Mouse (Mus musculus) adrenal gland, postnatal 36 days (tissue): ENCODE measurements around the gene Hoxd9. TPM values are rescaled to one million over a fixed set of nuclear protein-coding genes. Genes with fewer than 3 reads are reported as not detected.

Experiments used
- DNase-seq, 2 experiments: peaks; one replicate each; pipeline ENCODE4 v3.0.0; 2021; ENCODE audit warnings: mixed read lengths in 1 of 2
- total RNA-seq, 2 experiments: library from RNA; stranded (reverse); gene quantifications; 2 replicates each; pipeline ENCODE4 v1.2.3; 2021

Gene Hoxd9
- total RNA-seq, 2 experiments from 2014 or later: 3.8 to 4.1 TPM

DNA sequence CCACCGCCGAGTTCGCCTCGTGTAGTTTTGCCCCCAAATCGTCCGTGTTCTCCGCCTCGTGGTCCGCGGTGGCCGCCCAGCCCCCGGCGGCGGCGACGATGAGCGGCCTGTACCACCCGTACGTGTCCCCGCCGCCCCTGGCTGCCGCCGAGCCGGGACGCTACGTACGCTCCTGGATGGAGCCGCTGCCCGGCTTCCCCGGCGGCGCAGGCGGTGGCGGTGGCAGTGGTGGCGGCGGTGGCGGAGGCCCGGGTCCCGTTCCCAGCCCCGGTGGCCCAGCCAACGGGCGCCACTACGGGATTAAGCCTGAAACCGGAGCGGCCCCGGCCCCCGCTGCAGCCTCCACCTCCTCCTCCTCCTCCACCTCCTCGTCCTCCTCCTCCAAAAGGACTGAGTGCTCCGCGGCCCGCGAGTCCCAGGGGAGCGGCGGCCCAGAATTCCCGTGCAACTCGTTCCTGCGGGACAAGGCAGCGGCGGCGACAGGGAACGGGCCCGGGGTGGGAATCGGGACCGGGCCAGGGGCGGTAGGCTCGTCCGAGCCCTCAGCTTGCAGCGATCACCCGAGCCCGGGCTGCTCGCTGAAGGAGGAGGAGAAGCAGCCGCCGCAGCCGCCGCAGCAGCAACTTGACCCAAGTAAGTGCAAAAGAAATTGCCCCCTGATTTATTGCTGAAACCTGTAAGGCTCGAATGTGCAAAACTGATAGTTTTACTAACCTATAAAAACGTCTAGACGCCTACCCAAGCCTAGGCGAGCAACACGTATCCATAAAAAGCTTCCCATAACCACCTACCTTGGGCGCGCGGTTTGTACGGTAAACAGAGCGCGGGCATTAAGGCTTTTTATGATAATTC lies 900 bp downstream of the Hoxd9 start:
- DNase-seq: peak; percentile 51 to 64

DNA sequence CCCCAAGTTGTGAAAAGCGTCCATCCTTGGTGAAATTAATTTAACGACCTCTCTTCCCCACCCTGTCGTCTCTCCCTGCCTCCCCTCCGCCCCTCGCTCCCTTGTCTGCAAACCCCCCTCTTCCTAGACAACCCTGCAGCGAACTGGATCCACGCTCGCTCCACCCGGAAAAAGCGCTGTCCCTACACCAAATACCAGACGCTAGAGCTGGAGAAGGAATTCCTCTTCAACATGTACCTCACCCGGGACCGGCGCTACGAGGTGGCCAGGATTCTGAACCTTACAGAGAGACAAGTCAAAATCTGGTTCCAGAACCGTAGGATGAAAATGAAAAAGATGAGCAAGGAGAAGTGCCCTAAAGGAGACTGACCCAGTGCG lies 1.5 kb downstream of the Hoxd9 start:
- DNase-seq: peak in 1 of 2 experiments; percentile 35

DNA sequence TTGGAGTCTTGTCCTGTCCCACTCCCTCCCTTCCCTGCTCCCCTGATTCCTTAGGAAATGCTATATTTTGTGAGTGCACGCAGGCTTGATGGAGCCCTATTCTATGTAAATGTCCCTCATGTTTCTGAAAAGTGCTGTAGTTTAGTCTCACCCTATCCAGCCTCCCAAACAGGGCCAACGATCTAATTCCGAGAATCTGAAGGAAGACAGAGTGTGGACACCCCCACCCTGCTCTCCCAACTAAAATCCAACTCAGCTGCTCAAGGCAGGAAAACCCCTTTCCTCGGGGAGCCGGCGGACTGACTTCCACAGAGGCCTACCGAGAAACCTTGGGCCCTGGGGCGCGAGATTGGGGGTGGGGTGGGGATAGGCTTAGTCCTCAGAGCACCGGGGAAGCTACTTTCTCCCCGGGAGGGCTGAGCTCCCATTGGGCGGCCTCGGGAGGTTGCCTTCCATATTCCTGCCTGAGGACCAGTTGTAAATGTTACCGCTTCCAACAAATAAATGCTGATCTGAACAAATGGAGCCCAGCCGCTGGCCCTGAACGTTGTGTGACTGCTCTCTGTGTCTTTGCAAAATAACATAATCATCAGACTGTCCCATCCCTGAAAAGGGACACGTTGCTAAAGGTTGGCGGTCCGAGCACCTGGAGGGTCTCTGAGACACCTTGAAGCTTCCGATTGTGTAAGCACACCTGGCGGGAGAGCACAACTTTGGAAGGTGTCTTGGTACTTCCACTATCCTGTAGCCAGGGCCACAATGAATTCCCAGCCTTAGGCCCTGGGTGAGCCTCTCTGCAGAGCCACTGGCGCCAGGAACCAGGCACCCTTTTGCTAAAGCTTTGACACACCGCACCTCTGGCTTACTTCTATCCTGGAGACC lies 2.4 kb downstream of the Hoxd9 start:
- DNase-seq: no peak

DNA sequence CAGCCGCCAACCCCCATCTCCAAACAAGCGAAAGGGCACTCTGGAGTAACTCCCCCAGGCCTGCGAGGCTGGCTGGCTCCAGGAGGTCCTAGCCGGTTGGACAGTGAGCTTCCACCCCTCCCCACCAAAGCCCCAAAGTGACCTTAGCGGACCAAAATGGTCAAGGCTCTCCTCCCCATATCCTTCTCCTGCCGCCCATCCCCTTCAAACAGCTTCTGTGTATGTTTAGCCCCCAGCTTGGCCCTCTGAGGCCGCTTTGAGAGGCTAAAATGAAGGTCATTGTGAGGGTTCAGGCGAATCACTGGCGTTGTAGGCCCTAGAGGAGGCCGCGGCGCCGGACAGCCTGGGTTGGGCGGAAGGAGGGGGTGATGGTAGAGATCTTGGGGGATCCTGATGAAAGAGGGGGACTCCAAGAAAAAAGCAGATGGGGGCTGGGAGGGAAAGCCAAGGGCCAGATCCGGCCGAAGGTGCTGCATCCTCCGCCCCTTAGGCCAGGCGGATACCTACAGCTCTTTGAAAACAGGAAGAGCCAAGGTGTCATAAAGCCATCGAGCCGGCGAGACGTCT lies 3.1 kb downstream of the Hoxd9 start:
- no peak for DNase-seq

DNA sequence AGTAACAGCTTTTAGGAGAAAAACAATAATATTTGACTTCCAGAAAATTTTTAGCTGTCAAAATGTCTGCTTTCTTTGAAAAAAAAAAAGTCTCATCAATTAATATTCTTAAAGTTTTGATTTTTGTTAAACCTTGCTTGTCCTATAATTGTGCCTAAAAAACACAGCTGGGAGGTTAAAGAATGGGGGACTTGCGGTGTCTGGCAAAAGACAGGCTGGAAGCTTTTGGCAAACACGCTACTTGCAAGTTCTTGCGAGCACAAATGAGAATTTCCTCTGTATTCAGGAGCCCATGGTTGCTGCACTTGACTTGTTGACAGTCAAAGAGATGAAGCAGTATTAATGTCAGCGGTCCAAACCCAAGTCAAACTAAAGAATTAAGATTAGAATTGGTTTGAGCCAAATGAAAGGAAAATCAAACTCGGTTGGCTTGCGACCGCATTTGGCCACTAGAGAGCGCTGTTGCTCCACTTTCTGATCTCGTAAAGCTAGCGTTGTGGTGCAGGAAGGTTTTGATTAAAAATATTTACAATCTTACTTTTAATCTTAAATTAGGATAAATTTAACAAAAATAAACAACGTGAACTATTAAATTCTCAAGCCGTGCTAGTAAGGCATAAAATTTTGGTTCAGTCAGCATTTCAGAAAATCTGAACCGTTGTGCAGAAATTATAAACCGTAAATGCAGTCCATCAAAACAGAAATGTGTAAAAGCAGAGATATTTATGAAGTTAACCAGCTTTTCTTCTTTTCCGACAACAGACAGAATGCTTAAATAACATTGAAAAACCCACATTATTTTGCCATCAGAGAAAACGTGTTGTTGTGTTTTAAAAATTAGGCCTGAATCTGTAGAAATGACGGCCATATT lies 4.7 kb downstream of the Hoxd9 start:
- peak; percentile 79 to 84 for DNase-seq

DNA sequence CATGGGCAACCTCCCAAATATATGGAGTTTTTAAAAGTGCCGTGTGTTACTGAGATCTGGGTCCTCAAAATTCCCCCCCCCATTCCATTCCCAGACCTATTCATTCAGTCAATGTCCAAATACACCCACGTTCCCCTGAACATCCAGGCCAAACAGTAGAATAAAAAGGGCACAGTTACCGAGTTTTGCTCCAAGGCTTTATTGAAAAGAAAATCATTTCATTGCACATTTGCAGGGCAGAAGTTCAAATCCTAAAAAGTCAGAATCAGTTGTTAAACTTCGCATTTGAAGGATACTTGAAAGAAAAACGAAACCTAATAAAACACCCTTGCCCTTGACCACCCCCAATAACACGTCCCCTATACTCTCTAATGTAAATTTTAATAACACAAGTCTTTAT lies 5.3 kb downstream of the Hoxd9 start:
- no peak for DNase-seq

DNA sequence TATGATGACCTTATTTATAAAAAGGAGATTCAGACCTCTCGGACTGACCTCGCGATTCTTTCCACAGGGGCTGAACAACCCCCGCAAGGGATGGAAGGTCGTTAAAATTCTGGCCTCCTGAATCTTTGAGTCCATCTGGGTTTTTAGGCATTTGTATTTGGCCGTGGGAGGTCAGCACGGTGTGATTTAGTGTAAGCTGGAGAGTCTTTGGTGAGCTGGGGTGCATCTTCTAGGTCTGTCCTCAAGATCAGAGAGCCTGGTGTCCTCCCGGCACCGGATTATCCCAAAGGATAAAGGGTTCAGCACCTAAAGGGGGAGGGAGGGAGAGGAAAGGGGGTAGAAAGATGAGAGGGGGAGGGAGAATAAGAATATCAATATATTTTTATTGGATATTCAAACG lies 5.8 kb downstream of the Hoxd9 start:
- DNase-seq: no peak

DNA sequence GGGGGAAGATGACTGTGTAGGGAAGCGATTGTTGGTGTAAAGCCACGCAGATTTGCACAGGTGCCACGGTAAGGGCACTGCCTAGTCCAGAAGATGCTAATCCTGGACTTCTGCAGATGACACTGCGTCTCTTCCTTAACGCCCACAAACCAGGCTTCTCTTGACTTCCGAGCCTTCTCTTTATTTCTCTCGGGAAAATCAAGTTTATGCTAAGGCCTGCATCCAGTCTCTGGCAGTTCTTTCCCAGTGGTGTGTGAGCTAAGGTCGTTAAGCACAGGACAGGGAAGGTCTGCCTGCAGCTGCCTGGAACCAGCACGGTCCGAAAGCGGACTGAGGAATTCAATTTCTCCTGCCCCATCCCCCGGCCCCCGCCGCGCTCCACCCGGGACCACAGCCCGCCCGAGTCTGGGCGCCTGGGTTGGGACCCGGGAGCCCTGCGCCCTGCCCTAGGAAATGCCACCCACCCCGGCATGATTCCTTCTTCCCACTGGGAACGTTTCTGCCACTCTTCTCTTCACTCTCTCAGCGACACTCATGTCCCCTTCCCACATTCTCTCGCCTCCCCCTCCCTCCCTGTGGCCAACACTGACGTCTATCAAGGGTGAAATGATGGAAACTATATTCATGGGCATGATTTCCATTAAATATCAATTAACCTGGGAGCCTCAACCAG lies 6.3 kb downstream of the Hoxd9 start:
- no peak for DNase-seq

DNA sequence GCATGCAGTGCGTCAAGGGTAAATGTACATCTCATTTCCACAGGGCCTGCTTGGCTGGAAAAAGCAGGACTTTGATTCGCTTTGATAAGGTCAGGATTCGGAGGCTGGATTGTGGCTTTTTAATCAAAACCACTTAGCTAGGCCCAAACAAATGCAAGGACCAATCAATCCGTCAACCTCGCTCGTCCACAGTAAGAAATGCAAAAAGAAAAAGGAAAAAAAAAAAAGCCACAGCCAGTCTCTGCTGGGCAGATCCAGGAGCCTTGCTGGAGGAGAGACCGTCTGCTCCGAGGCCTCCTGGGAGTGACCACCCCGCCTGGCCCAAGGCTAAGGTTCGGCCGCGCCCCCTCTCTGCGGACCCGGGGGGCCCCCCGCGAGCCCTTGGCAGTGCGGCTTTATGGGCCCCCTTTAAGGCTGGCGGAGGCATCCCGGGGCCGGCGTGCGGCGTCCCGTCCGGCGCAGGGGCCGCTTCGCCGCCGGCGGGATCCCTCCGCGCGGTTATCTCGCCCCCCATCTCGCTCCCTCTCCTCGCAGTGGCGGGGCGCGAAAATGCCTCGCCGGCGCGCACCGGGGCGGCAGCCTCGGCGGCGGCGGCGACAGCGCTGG lies 7.0 kb downstream of the Hoxd9 start, which contains the start of gene Hoxd8:
Gene Hoxd8, plus strand, starts transcription at position 223 of the 606 bp plus-strand sequence.
- peak; percentile 87 to 93 for DNase-seq

DNA sequence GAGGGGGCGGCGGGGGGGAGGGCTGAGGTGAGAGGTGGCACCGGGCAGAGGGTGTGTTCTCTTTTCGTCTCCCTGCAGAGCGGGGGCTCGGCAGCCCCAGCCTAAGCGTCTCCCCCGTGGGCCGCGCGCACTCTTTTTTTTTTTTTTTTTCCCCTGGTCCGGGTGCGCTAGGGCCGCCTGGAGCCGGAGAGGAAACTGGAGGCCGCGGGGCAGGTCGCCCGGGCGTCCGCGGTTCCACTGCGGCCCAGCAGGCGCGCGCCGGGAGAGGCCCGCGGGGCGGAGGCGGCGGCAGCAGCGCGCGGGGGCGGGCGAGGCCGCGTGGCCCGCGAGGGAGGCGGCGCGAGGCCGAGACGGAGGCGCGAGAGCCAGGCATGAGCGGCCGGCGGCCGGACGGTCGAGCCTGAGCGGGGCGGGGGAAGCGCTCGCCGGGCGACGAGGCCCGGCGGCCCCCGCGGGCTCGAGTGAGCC lies 7.5 kb downstream of the Hoxd9 start:
- DNase-seq: peak; percentile 67 to 70

DNA sequence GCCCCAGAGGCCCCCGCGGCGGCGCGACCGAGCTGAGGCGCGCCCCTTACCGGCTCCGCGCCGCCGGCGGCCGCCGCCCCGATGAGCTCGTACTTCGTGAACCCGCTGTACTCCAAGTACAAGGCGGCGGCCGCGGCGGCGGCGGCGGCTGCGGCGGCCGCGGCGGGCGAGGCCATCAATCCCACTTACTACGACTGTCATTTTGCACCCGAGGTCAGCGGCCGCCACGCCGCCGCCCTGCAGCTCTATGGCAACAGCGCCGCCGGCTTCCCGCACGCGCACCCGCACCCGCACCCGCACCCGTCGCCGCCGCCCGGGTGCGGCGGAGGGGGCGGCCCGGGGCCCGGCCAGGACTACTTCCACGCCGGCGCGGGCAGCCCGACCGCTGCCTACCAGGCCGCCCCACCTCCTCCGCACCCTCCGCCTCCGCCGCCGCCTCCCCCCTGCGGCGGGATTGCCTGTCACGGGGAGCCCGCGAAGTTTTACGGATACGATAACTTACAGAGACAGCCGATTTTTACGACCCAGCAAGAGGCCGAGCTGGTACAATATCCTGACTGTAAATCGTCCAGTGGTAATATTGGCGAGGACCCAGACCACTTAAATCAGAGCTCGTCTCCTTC lies 8.1 kb downstream of the Hoxd9 start:
- peak; percentile 79 to 88 for DNase-seq

DNA sequence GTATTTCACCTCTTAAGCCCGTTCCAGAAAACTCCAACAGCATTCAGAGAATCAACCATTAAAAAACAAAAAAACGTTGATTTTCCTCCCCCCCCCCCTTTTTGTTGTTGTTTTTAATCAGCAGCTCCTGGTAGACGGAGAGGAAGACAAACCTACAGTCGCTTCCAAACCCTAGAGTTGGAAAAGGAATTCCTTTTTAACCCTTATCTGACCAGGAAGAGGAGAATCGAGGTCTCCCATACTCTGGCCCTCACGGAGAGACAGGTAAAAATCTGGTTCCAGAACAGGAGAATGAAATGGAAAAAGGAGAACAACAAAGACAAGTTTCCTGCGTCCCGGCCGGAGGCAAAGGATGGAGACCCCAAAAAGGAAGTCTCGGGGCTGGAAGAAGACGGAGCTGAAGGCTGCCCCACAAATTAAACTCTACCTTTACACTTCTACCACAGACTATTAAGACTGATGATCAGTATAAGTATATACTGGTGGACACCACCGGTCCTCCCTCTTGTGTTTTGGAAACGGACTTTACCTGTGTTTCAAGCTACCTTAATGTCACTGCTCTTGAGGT lies 8.9 kb downstream of the Hoxd9 start:
- DNase-seq: no peak

DNA sequence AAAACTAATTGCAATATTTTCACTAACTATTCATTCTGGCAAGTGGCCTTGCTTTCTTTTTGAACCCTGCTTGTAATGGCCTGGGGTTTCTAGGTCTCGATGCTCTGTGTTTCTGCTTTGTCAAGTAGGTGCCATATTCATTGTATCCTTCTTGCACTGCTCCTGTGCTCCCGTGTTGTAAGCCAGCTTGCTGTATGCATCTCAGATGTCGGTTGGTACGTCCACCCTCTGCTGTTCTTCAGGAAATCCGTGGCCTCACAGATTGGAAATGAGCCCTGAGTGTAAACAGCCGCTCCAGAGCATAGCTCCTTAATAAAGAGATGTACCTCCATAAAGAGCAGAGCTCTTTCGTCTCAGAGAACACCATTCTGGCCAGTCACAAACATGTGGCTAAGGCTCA lies 10.1 kb downstream of the Hoxd9 start:
- DNase-seq: no peak

DNA sequence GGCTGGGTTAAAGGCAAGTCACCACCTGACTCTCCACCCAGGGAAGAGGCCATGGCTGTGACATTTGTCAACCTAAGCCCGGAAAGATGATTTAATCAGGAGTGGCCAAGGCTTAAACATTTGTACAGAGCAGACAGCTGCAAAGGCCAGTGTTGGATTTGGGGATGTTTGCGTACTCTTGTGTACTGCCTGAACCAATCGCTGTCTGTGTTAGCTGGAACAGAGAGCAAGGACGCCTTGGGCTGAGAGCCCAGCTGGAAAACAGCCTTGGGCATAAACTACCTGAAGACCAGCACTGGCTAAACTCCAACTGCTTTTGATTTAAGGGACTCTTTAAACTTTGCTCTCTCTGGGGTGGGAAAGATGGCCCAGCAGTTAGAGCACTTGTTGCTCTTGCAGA lies 11.1 kb downstream of the Hoxd9 start:
- DNase-seq: peak; percentile 53 to 61

DNA sequence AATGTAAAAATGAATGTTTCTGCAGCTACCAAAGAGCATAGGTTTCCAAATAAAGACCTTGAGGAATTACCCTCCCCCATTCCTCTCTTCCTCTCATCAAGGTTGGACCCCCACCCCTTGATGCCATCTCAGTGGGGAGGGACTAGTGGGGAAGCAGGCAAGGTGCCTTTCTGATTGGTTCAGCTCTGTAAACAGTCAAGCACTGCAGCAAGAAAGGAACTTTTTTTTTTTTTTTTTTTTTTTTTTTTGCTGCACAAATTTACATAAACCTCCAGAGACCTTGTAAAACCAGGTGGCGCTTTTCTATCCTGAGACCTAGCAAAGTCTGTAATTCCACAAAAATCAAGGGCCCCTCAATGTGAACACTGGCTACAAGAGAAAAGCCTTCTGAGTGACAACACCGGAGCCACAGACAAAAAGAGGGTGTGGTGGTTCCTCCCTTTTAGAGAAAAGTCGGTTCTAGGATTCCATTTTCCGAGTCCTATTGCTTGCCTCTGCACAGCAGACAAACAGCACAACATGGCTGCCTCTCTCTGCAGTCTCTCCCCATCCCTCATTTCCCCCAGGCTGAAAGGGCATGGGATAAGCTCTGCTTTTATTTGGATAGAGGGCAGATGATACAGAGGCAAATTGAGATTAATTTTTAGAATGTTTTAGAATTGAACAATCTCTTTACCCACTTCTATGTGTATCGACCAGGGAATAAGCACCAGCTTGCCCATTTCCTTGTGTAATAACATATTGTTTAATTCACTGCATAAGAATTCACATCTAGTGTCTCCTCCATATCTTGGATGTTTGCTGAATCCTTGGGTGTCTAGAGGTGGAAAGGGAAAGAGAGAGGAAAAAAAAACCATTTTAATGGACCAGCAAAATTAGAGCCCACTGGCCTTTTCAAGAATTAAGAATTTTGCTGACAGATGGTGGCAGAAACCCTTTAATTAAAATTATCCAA lies 12.2 kb downstream of the Hoxd9 start:
- no peak for DNase-seq

DNA sequence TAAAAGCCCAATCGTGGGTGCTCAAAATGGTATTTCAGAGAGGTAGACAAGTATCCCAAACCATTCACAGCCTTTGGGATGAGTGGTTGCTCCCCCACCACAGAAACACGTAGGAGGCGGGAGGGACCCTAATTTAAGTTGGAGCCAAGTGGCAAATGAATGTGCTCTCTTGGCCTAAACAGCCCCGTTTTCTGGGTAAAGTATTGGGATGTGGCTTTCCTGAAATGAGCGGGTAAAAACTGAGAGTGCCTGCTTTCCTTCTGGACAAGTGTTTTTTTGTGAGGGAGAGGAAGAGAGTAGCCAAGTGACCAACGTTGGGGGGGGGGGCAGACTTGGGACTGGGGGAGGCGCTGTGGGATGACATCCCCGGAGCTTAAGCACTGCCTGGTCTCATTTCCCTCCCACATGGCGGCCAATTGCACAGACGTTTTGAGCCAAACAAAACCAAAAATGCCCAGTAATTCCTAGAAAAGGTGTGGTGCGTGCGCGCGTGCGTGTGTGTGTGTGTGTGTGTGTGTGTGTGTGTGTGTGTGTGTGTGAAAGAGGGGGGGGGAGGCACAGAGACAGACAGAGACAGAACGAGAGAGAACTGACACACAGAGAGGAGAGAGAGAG lies 13.5 kb downstream of the Hoxd9 start:
- peak; percentile 44 to 48 for DNase-seq

DNA sequence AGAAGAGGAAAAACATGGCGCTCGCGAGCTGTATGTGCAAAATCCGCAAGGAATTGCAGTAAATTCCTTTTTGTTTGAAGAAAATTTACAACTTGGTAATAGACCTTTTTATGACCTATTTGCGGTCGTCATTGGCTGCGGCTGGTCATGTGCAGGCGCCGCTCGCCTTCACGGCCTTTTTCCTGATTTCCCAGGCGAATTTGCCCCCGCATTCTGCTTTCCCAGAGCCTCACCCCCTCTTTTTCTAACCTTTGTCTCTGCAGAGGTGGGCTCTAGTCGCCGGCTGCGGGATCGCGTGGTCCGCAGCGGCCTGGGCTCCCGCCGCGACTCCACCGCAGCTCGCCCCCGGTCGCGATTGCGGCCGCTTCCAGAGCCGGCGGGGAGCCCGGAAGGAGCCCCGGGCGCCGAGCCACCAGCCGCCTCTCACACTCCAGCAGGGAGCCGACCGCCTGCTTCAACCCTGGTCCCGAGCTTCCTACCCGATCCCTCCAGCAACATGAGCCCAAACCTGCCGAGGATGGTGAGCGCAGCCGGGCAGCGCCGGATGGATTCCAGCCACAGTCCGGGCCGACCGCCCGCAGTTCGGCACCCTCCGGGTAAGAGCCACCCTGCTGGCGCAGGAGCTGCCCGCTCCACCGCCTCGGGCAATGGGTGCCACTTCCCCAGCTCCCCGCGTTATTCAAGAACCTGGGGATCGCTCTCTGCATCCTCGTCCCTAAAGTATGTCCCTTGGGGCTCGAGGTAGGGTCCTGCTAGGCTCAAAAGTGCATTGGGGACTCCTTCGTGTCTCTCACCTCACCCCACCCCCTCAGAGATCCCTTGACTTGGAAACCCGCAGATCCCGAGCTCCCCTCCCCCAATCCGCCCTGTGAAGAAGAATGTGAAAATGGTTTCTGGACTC lies 14.4 kb downstream of the Hoxd9 start, which contains the start of the genes Hoxd3 and Hoxd4:
Gene Hoxd3, plus strand, starts transcription at position 207 of the 901 bp plus-strand sequence.
Gene Hoxd4, plus strand, starts transcription at position 209 of the 901 bp plus-strand sequence.
- DNase-seq: peak; percentile 74 to 82
